Mouse (Mus musculus) embryonic fibroblast, embryonic 13.5 days (primary cell): ENCODE results near the gene Vps45. TPM values are rescaled to one million over a fixed set of nuclear protein-coding genes. Genes with fewer than 3 reads are reported as not detected.
"Not testable (repeated sequence)": the region's sequence is repeated elsewhere in the genome, so short reads cannot be mapped to it uniquely, and the experiment has no call there.

ENCODE experiments used
- H3K27ac ChIP-seq: 2 replicates; pipeline ENCODE4 v1.5.1; 2012; ENCODE audit warnings: low read length, control low read depth, inconsistent platforms; ENCODE audit not compliant: insufficient read depth
- H3K4me1 ChIP-seq: 2 replicates; pipeline ENCODE4 v1.6.1; 2011; ENCODE audit warnings: low read length; ENCODE audit not compliant: control insufficient read depth, insufficient read depth
- H3K4me3 ChIP-seq: 2 replicates; pipeline ENCODE4 v1.5.1; 2011; ENCODE audit warnings: mild to moderate bottlenecking, control low read depth, low read length; ENCODE audit not compliant: insufficient read depth
- CTCF ChIP-seq: IDR thresholded peaks from 2 replicates; pipeline ENCODE4 v1.5.1; 2011; ENCODE audit warnings: mild to moderate bottlenecking, control low read depth, low read length, moderate library complexity, borderline replicate concordance; ENCODE audit not compliant: insufficient read depth
- POLR2A ChIP-seq: IDR thresholded peaks from 2 replicates; pipeline ENCODE4 v1.6.1; 2011; ENCODE audit warnings: low read depth, mild to moderate bottlenecking, control low read depth, low read length, moderate library complexity
- polyA plus RNA-seq: library from polyadenylated mRNA; stranded (reverse); fragments of >200 nt; gene quantifications from 2 replicates; pipeline ENCODE4 v1.2.4, GENCODE M21; 2011; ENCODE audit warnings: low read depth; ENCODE audit not compliant: missing spikeins, insufficient read length

Vps45 gene
- polyA plus RNA-seq, 1 experiment, result 15.6 TPM

DNA sequence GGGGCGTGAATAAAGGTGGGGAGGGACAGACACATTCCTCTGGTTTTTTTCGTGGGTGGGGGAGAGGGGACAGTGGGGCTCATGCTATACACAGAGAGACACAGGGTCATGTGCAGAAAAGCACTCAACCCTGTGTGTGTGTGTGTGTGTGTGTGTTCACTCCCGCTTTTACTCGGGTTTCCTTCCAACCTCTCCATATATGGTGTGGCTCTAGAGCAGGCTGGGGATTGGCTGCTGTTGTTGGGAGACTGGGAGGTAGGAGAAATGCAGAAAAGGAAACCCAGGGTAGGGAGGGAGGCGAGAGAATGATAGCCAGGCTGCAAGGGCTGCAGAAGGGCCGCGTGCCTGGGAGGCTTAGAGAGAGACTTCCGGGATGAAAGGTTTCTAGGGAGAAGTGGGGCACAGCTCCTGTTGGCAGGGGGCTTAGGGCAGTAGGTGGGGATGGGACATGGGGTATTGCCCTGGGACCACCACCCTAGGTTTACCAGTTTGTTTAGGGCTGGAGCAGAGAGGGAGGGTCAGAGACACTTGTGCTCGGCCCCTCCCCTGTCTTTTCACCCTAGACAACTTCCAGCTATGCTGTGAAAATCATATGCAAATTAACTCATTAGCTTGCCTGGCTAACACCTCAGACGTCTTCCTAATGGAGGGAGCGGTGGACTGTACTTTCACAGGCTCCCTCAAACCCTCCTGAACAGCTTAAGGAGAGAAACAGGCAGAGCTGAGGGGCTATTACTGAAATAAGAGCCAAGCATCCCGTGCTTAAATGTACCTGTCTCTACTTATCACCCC lies 72.9 kb downstream of the Vps45 start:
- TF ChIP-seq CTCF (no peak), POLR2A (peak; percentile 92)
- Histone ChIP-seq H3K27ac (peak overlapping the region; percentile 76), H3K4me1 (peaks cover 19% of the 10 kb centered on the region), H3K4me3 (no peak overlapping the region)

DNA sequence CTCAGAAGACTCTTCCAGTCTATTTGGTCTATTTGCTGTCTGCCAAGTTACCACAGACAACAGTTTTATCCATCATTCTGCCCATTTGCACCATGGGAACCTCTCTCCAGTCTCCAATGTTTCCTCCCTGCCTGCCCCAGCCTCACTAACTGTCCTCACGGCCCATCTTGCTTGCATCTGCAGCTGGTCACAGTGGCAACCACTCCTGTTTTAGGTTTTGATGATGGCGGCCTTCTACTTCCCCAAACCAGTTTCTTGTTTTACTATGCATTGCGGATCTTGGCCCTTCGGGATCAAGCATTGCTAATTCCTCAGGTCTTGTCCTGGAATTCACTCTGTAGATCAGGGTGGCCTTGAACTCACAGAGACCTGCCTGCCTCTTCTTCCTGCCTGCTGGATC lies 76.1 kb downstream of the Vps45 start:
- TF ChIP-seq POLR2A (no peak), CTCF (no peak)
- Histone ChIP-seq H3K4me1 (peaks cover 20% of the 10 kb centered on the region), H3K4me3 (no peak overlapping the region), H3K27ac (no peak overlapping the region)

DNA sequence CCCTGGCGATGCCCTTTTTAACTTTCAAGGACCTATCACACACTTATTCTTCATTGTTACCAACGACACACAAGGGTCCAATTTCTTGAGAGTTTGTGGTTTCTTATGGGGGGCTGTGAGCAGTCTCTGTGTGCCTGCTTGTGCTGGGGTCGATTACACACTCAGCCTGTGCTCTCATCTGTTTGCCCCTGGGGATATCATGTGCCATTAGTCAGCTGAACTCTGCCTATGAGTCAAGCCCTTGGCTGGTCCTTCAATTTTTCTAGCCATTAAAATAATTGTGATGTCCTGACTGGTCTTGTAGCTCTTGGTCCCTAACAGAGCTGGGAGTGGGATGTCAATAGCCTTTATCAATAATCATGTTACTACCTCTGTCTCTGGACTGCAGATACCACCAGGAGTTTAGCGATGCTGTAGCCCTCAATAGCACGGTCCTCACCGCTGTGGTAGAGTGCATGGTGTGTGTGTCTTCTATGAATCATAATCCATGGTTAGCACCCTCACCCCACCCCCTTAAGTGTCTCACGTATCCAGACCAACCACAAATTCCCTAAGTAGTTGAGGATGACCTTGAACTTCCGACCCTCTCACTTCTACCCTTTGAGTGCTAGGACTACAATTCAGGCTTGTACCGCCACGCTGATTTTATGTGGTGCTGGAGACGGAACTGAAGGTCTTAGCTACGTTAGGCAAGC lies 77.8 kb downstream of the Vps45 start:
- TF ChIP-seq CTCF (no peak), POLR2A (no peak)
- peak overlapping the region; percentile 59; the same call in 1 of the 2 replicates for H3K27ac ChIP-seq
- H3K4me3 ChIP-seq, result no peak overlapping the region
- H3K4me1 ChIP-seq, result peaks cover 12% of the 10 kb centered on the region

DNA sequence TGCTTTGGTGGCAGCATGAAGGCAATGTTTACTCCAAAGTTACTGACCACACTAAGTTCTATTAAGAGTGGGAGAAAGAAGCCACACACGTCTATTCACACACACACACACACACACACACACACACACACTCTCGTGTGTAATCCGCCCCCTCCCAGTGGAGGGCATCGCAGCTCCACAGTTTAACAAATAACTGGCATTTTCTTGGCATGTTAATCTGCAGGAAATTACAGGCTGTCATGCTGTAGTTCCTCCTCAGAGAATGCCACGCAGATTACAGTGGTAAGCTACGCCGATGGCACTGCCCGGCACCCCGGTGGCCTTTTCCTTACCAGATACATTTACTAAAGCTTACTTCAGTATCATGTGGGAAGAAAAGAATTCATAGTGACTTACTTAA lies 80.0 kb downstream of the Vps45 start:
- H3K4me1 ChIP-seq, result peaks cover 9% of the 10 kb centered on the region
- no peak overlapping the region for H3K27ac ChIP-seq
- H3K4me3 ChIP-seq, result no peak overlapping the region
- TF ChIP-seq POLR2A (no peak), CTCF (no peak)

DNA sequence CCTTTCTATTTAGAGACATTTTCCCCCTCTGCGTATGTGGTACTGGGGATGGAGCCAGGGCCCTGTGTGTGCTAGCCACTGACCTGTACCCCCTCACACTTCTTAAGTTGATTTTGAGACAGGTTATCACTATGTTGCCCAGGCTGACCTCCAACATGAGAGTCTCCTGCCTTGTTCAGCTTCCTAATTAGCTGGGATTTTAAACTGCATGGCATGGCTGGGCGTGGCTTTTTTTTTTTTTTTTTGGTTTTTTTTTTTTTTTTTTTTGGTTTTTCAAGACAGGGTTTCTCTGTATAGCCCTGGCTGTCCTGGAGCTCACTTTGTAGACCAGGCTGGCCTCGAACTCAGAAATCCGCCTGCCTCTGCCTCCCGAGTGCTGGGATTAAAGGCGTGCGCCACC lies 80.7 kb downstream of the Vps45 start:
- not testable (repeated sequence) for H3K27ac ChIP-seq, H3K4me1 ChIP-seq, H3K4me3 ChIP-seq

DNA sequence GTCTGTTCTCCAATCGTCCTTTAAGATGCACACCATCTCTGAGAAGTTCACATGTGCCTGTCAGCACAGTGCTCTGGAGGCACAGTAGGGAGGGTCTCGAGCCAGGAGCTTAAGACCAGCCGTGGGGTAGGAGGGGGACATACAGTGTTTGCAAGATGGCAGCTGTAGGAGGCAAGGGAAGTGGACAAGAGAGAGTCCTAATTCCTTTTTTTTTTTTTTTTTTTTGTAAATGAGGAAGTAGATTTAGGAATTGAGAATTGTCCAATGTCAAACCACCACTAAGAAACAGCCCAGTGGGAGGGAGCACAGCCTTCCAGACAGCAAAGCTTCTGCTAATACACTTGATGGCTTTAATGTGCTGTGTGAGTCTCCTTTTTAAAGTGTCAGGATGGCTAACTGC lies 81.2 kb downstream of the Vps45 start:
- Histone ChIP-seq H3K27ac (no peak overlapping the region), H3K4me3 (no peak overlapping the region), H3K4me1 (peaks cover 9% of the 10 kb centered on the region)
- TF ChIP-seq CTCF (no peak), POLR2A (no peak)

DNA sequence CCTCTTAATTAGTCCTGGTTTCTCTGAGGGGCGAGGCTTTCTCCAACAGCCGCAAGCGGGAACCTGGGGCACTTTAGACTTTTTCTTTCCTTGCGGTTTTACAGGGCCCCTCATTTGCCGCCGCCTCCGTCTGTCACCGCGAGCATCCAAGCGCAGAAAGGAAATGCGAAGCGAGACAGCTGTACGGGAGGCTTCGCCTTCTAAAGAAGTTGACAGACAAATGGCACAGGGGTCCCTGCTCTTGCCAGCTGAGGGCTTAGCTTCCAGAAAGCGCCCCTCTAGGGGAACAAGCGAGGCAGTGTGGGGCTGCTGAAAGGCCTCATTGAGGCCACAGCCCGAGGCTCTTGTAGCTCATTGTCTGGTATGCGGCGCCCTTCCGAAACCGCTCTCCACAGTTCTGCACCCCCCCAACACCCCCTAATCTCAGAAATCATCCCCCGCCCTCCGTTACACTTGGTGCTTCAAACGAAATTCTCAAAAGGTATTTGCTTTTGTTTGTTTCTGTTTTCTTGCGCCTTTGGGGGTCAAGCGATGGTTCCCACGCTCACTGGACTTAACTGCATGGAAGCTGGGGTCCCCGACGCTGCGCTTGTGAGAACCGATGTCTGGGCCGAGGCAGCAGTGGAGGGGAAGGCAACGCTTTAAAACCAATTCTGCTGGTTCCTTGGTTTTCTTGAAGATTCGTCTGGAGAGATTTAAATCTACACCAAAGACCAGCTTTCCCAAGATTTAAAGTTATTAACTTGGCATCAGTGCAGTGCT lies 85.2 kb downstream of the Vps45 start:
- no peak for TF ChIP-seq CTCF
- no peak for TF ChIP-seq POLR2A
- H3K27ac ChIP-seq, result no peak overlapping the region
- H3K4me1 ChIP-seq, result no peaks in the 10 kb centered on the region
- no peak overlapping the region for H3K4me3 ChIP-seq

DNA sequence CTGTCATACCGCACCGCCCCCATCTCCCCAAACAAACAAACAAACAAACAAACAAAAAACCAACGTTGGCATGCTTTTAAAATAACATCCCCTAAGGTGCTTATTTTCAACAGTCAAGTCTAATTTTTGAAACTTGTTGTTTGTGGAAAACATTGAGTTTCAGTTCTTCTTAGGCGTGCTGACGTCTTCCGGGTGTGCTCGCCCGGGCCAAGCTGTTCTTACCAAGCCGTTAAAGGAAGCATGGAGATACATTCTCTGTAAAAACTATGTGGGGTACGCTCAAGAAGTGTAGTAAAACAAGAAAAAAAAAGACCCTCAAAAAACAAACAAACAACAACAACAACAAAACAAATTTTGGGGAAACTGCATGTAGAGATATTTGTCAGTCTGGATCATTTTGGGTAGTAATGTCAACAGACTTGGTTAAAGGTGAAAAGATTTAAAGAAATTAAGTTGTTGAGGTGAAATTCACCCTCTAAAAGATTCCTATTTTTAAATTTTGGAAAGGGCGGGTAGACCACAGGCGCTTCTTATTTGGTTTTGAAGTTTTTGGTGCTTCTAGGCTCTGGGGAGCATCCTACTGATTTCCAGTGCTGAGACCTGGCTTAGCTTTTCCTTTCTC lies 85.9 kb downstream of the Vps45 start:
- Histone ChIP-seq H3K4me1 (no peaks in the 10 kb centered on the region), H3K4me3 (no peak overlapping the region), H3K27ac (no peak overlapping the region)
- TF ChIP-seq CTCF, result no peak
- no peak for TF ChIP-seq POLR2A

DNA sequence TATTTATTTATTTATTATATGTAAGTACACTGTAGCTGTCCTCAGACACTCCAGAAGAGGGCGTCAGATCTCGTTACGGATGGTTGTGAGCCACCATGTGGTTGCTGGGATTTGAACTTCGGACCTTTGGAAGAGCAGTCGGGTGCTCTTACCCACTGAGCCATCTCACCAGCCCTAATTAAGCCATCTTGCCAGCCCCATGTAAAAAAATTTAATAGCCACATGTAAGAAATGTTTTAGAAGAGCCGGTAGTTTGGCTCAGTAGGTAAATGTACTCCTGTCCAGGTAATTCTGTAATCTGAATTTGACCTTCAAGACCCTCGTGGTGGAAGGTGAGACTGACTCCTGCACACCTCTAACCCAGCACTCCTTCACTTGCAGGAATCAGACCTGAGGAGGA lies 87.6 kb downstream of the Vps45 start:
- H3K4me1 ChIP-seq, H3K4me3 ChIP-seq, H3K27ac ChIP-seq: not testable (repeated sequence)

DNA sequence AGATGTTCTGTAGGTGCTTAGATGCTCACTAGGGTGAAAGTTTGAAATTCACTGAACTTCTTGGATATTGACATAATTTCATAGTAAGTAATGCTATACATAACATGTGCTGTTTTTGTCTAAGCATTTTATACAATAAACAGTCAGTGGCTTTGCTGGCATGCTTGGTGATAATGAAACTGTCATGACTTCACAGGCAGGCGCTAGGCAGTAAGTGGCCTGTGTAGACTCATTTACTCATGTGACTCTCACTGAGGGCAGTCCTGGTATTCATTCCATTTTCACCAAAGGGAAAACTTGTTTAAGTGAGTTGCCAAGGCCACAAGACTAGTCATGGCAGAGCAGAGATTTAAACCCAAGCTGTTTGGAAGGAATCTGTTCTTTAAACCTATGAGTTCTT lies 89.0 kb downstream of the Vps45 start:
- Histone ChIP-seq H3K27ac (no peak overlapping the region), H3K4me1 (no peaks in the 10 kb centered on the region), H3K4me3 (no peak overlapping the region)
- TF ChIP-seq CTCF, result no peak
- no peak for TF ChIP-seq POLR2A
